Mouse (Mus musculus) cerebellum, adult 18-20 months (tissue): ENCODE measurements around the gene Cmip.

ENCODE experiments used
- DNase-seq, 2 experiments: peaks; one replicate each; pipeline ENCODE4 v3.0.0; 2021

Cmip gene

DNA sequence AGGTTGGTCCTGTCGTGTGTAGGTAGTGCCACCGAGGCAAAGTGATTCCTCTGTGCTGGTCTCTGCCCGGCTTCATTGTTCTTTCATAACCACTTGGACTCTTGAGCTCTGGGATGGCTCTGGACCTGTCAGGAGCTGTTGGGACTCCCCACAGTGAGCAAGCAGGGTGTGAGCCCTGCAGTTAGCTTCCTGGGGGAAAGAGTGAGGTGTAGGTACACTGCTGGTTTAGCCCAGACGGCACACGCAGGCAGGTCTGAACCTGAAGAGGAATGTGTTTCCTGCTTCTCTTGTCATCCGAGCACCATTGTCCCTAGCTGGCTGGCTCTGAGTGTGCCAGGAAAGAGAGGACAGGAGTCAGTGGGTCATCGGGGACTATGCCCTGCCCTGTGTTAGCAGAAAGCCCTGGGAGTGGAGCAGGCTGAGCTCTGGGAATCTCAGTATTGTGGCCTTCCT is 70.5 kb downstream of the Cmip start:
- no peak for DNase-seq

DNA sequence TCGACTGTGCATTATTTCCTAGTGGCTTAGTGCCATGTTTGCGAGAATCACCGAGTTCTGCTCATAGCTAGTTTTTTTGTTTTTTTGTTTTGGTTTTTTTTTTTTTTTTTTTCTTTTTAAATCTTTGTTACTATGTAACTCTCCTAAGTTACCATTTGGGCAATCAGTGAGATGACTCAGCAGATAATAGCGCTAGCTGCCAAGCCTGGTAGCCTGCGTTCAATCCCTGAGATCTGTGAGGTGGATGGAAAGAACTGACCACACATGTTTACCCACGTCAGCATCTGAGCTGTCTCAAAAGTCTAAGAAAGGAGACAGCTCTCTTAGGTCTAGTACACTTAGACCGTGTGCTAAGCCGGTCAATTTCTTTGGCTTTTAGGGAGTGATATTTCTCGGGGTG is 71.9 kb downstream of the Cmip start:
- no peak for DNase-seq

- no peak for DNase-seq
These were observed 72.3 kb downstream of the Cmip start for GRCm38 (mm10) chr8:117329167-117329566.

GRCm38 (mm10) chr8:117329903-117330302 is 73.0 kb downstream of the Cmip start:
- DNase-seq: no peak

DNA sequence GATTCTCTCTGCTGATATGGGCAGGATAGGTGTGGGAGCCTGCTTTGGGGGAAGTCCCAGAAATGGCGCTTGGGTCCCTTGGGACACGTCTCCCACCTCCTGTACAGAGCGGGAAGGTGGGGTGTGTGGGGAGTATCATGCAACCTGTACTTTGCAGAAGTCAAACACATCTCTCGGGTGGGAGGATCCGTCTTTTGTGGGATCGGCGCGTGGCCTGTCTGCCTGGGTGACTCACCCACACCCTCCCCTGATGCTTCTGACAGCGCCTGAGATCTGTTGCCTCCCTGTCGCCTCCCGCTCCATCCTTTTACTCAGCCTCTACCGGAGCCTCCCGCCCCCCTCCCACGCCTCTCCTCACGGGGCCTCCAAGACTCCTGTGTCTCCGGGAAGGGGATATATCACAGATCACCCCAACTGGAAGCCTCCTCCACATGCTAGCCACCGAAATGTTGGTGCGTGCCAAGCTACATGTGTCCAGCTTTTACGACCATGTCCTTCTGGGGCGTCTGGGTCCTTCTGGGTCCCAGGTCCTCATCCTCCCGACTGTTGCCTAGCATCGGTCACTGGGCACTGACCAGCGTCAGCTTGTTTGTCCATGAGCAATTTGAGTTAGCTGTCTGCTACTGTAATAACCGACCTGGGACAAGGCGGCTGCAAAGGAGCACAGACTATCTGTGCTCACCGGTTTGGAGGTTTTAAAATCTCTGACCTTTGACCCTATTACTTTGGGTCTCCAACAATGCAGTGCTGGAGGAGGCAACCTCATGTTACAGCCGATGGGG is 75.6 kb downstream of the Cmip start:
- no peak for DNase-seq

DNA sequence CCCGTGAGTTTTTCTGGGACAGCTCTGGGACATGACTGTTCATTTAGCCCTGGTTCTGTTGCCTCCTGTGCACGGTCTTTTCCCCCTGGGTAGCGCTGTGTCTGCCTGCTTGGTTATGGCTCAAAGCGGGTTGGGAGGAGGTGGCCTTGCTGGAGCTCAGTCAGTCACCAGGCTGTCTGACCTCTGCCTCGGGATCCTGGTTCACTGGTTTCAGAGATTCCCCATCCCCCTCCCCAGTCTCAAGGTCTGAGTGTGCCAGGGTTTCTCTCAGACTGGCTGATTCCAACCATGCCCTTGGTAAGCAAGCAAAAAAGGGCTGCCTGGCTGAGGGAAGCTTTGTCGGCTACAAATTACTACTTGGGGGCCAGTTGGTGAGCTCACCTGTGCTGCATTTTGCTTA is 76.8 kb downstream of the Cmip start:
- no peak for DNase-seq

- no peak for DNase-seq
These were observed 77.3 kb downstream of the Cmip start for GRCm38 (mm10) chr8:117334058-117334747.

- DNase-seq: no peak
These were observed 78.0 kb downstream of the Cmip start for GRCm38 (mm10) chr8:117334748-117335393.

DNA sequence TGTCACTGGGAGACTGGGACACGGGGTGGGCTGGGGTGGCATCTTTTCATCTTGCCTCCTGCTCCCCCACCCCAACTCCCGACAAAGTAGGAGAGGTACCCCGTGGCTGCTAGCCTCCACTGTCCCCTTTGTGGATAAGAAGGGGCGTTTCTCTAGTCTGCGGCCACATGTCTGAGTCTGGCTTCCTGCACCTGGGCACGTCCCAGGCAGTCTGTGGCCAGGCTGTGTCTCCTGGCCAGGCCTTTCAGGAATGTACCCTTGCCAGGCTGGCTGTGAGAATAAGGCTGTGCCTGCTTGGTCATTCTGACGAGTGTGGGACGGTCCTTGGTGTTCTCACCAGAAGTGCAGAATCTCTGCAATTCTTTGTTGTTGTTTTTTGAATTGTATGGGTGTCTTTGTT is 78.6 kb downstream of the Cmip start:
- DNase-seq: peak in 1 of 2 experiments; percentile 13

DNA sequence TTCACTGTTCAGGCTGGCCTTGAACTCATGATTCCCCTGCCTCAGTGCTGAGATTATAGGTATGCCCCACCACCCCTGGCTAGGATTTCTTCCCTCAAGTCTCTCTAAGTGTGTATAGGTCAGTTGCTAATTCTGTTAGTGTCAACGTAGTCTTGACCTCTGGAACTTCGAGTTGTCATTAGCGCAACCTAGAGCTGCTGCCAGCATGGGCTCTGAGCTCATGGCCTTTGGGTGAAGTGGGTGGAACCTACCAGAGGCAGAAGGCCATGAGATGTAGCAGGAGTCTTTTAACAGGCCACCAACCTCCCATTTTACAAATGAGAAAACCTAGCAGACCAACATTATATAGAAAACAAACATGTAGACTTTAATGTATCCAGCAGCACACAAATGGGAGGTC is 80.3 kb downstream of the Cmip start:
- DNase-seq: no peak

- DNase-seq: no peak
These were observed 81.8 kb downstream of the Cmip start for GRCm38 (mm10) chr8:117338678-117339077.

DNA sequence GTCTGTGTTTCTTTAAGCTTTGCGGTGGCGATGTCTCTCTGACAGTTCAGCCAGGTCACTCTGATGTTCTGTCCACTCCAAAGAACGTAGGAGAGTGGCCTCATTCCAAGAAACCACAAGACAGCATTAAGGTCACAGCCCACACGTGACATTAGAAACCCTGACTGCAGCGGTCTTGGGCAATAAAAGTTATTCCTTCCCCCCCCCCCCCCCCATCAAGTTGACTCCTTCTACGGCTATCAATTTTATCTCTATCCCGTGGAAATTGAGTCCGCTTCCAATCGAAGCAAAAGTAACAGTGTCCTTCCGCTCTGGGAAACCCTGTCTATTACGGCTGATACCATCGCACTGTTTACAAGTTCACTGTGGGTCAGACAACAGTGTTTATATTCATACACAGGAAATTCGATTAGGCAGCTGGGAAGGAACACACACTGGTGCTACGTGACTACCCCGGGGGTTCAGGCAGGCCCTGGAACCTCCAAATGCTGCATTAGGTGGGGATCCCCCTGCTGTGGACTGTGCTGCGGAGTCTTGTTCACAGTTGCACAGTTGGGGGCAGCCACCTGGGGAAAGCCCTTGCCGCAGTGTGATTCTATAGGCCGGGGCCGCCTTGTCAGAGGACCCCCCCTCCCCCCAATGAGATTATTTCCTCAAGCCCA is 82.6 kb downstream of the Cmip start:
- no peak for DNase-seq

DNA sequence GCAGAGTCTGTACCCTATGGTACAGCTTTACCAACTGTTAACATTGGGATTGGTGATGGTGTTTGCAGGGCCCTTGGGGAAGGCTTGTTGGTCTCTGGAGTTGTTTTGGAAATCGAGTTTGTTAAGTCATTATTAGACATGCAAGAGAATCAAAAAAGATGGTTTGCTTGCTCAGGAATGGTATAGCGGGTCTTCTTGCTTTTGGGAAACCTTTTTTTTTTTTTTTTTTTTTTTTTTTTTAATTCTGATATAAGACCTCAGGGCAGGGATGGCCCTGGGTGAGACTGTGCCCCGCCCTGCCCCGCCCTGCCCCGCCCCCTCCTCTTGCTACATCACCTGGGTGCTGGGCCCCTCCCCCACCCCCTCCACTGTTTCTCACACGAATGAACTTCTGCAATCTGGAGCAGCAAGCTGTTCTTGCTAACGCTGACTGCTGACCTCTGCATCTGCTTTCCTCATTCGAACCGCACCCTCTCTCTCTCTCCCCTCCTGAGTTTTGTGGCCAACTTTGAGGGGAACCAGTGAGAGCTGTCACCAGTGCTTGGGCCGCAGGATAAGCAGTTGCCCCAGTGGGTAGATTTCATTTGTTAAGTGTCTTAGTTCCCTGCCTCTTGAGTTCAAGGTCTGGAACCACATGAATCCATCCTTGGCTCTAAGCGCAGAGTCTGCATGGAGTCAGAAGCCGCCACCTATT is 83.2 kb downstream of the Cmip start:
- no peak for DNase-seq

GRCm38 (mm10) chr8:117340800-117341199 is 83.9 kb downstream of the Cmip start:
- DNase-seq: no peak

DNA sequence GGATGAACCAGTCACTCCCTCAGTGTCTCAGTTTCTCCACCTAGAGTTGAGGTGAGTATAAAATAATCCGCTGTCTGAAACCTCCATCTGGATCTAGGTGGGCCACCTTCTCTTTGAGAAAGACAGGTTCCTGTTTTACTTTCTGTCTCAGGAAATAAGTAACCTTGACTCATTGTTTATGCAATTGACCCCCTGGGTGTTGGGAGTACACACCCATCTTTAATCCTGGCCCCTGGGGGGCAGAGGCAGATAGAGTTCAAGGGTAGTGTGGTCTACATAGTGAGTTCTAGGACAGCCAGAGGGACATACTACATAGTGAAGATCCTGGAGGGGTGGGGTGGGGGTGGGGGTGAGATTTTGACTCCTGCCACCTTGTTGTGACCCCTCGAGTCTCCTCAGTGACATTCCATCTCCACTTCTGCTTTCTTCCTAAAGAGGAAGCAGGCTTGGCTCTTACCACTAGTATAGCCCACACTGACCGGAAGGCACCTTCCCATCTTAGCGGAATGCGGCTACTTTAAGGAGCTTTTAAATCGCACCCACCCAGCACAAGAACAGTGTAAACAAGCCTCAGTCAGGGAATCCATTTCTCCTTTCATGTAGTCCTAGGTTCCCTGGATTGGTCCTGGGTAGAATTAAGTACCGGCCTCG is 86.0 kb downstream of the Cmip start:
- DNase-seq: no peak

GRCm38 (mm10) chr8:117343484-117343883 is 86.6 kb downstream of the Cmip start:
- no peak for DNase-seq

- DNase-seq: no peak
These were observed 88.0 kb downstream of the Cmip start for GRCm38 (mm10) chr8:117344899-117345298.

DNA sequence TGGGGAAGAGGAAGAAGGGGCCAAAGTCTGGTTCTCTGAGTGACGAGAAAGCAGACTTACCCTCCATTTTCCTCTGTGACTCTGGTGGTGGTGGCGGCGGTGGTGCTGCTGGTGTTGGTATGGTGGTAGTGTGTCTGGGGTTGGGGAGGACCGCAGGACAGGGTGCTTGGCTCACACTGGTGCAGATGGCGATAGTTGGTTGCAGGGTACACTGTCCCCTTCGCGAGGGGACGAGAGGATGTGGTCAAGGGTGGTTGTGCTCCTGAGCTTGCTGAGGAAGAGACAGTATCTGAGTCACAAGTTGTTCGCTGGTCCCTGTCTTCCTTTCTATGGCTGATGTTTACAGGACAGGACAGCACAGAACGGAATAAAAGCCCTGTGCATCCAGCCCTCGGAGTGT is 88.5 kb downstream of the Cmip start:
- no peak for DNase-seq

DNA sequence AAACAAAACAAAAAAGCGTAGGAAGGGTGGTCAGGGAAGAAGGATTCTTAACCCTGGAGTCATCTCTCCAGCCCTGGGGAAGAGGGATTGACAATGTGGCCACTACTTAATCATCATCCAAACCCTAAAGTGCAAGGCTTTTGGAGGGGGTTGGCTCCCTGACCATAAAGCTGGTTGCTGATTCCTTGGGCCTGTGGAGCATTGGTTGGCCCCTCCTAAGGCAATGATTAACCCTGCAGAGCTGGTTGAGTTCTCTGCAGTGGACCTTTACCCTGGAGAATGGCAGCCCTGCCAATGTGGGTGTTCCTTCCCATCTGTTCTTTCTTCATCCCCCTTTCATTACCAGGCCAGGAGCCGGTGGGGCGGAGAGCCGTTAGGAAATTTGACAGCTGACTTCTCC is 90.7 kb downstream of the Cmip start:
- DNase-seq: no peak

- DNase-seq: no peak
These were observed 92.0 kb downstream of the Cmip start for GRCm38 (mm10) chr8:117348718-117349394.

DNA sequence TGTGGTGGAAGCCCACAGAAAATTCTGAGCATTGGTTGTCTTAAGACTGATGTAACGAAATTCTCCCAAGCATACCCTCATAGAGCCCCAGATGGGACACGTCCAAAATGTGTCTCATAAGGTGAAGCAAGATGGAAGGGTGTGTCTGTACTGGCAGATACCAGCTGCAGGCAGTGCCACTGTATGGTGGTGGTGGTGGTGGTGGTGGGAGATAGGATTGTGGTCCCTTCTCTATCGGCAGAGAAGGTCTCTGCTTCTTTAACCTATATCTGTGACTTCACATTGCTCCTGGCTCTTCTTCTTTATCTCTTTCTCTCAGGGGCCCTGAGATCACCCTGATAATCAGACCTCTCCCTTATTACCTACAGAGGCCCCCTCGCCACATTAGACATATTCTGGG is 92.7 kb downstream of the Cmip start:
- no peak for DNase-seq

- no peak for DNase-seq
These were observed 95.2 kb downstream of the Cmip start for GRCm38 (mm10) chr8:117352098-117352497.
